Mouse (Mus musculus): ENCODE measurements around the gene Rbl1.

GRCm38 (mm10) chr2:157136176-157136575 lies 68.2 kb downstream of the Rbl1 start:
- TF ChIP-seq CTCF (IDR thresholded peaks at IDR 0.05 in 2 of 3, conservative IDR thresholded peaks at IDR 0.05 in 1 of 3; ENCODE audit: control insufficient read depth in 1 of 3, insufficient read depth in 1 of 3, low read depth in 2 of 3, low read length in 3 of 3, poor library complexity in 1 of 3, severe bottlenecking in 1 of 3) = no peak
- no peak for TF ChIP-seq NELFE (IDR thresholded peaks at IDR 0.05; ENCODE audit: low read depth, low read length)
- no peak for TF ChIP-seq ZKSCAN1 (IDR thresholded peaks at IDR 0.05; ENCODE audit: low read depth, low read length)

All from MEL (cell line).